Mouse (Mus musculus) CH12.LX (cell line): ENCODE data around the gene Vamp4. TPM values are rescaled to one million over a fixed set of nuclear protein-coding genes. Genes with fewer than 3 reads are reported as not detected.

Source experiments
- DNase-seq: peaks from one replicate; pipeline ENCODE4 v3.0.0-alpha.2; 2013; ENCODE audit errors: extremely low read depth
- H3K27ac ChIP-seq: 2 replicates; pipeline ENCODE4 v1.5.1; 2012; ENCODE audit warnings: low read depth, mild to moderate bottlenecking, control low read depth, moderate library complexity; ENCODE audit not compliant: insufficient read depth
- H3K27me3 ChIP-seq: replicated peaks from 2 replicates; pipeline ENCODE3; 2012; ENCODE audit warnings: inconsistent platforms
- H3K36me3 ChIP-seq, 2 experiments: replicated peaks in 1 of 2; 2 replicates each; pipeline versions ENCODE3 to v1.6.1; 2012; ENCODE audit warnings: inconsistent platforms in 1 of 2, low read length in 1 of 2, mild to moderate bottlenecking in 1 of 2, mixed read lengths in 1 of 2, moderate library complexity in 1 of 2; ENCODE audit not compliant: control insufficient read depth in 1 of 2, insufficient read depth in 1 of 2
- H3K4me1 ChIP-seq, 2 experiments: 2 replicates each; pipeline ENCODE4 v1.6.1; 2012; ENCODE audit warnings: inconsistent platforms in 1 of 2, moderate library complexity in 1 of 2; ENCODE audit not compliant: insufficient read depth in 2 of 2, control insufficient read depth in 1 of 2
- H3K4me2 ChIP-seq: 2 replicates; pipeline ENCODE4 v1.6.1; 2012; ENCODE audit warnings: low read depth, mild to moderate bottlenecking, control low read depth; ENCODE audit not compliant: poor library complexity, insufficient read depth, severe bottlenecking
- H3K4me3 ChIP-seq, 3 experiments: fragments of 150-350 bp in 1 of 3; sonication (generic) in 1 of 3; replicated peaks in 1 of 3; 2 replicates each; pipeline versions ENCODE3 to v1.5.1; 2011 to 2012; ENCODE audit warnings: low read depth in 2 of 3, low read length in 2 of 3, mild to moderate bottlenecking in 2 of 3, moderate library complexity in 2 of 3, control low read depth in 1 of 3, improper control_type of control experiment in 1 of 3, inconsistent platforms in 1 of 3, mixed read lengths in 1 of 3; ENCODE audit not compliant: poor library complexity in 1 of 3
- H3K79me2 ChIP-seq: replicated peaks from 2 replicates; pipeline ENCODE4 v1.6.1; 2012; ENCODE audit warnings: mild to moderate bottlenecking, moderate library complexity; ENCODE audit not compliant: control insufficient read depth, poor library complexity, insufficient read depth, severe bottlenecking; ENCODE audit errors: extremely low read depth
- H3K9ac ChIP-seq: 2 replicates; pipeline ENCODE4 v1.6.1; 2012; ENCODE audit warnings: low read depth, mild to moderate bottlenecking, control low read depth, moderate library complexity; ENCODE audit not compliant: insufficient read depth
- H3K9me3 ChIP-seq: replicated peaks from 2 replicates; pipeline ENCODE3; 2012; ENCODE audit warnings: low read length, inconsistent platforms, mixed read lengths
- BHLHE40 ChIP-seq: IDR thresholded peaks from 2 replicates; pipeline ENCODE4 v1.6.1; 2011; ENCODE audit warnings: mild to moderate bottlenecking, low read depth, low read length, improper control_type of control experiment
- CHD1 ChIP-seq: IDR thresholded peaks from 2 replicates; pipeline ENCODE4 v1.6.1; 2012; ENCODE audit warnings: low read depth, low read length, improper control_type of control experiment, inconsistent platforms
- CHD2 ChIP-seq: IDR thresholded peaks from 2 replicates; pipeline ENCODE4 v1.6.1; 2011; ENCODE audit warnings: low read length, improper control_type of control experiment
- E2F4 ChIP-seq: IDR thresholded peaks from 2 replicates; pipeline ENCODE4 v1.6.1; 2011; ENCODE audit warnings: low read depth, low read length, improper control_type of control experiment; ENCODE audit not compliant: insufficient replicate concordance
- ELF1 ChIP-seq: IDR thresholded peaks from 2 replicates; pipeline ENCODE4 v1.6.1; 2014; ENCODE audit warnings: low read depth, mild to moderate bottlenecking, inconsistent platforms, low read length, improper control_type of control experiment
- EP300 ChIP-seq: IDR thresholded peaks from 2 replicates; pipeline ENCODE4 v1.6.1; 2011; ENCODE audit warnings: low read length, improper control_type of control experiment
- ETS1 ChIP-seq: conservative IDR thresholded peaks from 2 replicates; pipeline ENCODE4 v1.6.1; 2012; ENCODE audit warnings: low read depth, mild to moderate bottlenecking, inconsistent platforms, low read length, improper control_type of control experiment, moderate library complexity
- GABPA ChIP-seq: IDR thresholded peaks from 2 replicates; pipeline ENCODE4 v1.6.1; 2012; ENCODE audit warnings: low read depth, low read length, improper control_type of control experiment, inconsistent platforms; ENCODE audit not compliant: insufficient replicate concordance
- IRF4 ChIP-seq: IDR thresholded peaks from 2 replicates; pipeline ENCODE4 v1.6.1; 2014; ENCODE audit warnings: low read depth, mild to moderate bottlenecking, inconsistent platforms, low read length, improper control_type of control experiment
- JUN ChIP-seq: IDR thresholded peaks from 2 replicates; pipeline ENCODE4 v1.6.1; 2011; ENCODE audit warnings: low read depth, mild to moderate bottlenecking, low read length, improper control_type of control experiment, moderate library complexity; ENCODE audit not compliant: insufficient read depth
- JUND ChIP-seq: conservative IDR thresholded peaks from 2 replicates; pipeline ENCODE4 v1.6.1; 2011; ENCODE audit warnings: low read depth, low read length, improper control_type of control experiment
- MXI1 ChIP-seq: IDR thresholded peaks from 2 replicates; pipeline ENCODE4 v1.6.1; 2011; ENCODE audit warnings: mild to moderate bottlenecking, low read depth, low read length, improper control_type of control experiment
- PAX5 ChIP-seq: IDR thresholded peaks from 2 replicates; pipeline ENCODE4 v1.6.1; 2012; ENCODE audit warnings: low read length, inconsistent platforms, mixed read lengths
- POLR2A ChIP-seq: IDR thresholded peaks from 2 replicates; pipeline ENCODE4 v1.6.1; 2011; ENCODE audit warnings: low read depth, mild to moderate bottlenecking, improper control_type of control experiment, low read length
- POLR2AphosphoS2 ChIP-seq: IDR thresholded peaks from 2 replicates; pipeline ENCODE4 v1.6.1; 2011; ENCODE audit warnings: low read depth, low read length, improper control_type of control experiment
- RCOR1 ChIP-seq: conservative IDR thresholded peaks from 2 replicates; pipeline ENCODE4 v1.6.1; 2012; ENCODE audit warnings: low read depth, mild to moderate bottlenecking, inconsistent platforms, low read length, improper control_type of control experiment
- SMC3 ChIP-seq: IDR thresholded peaks from 2 replicates; pipeline ENCODE4 v1.6.1; 2011; ENCODE audit warnings: low read depth, low read length, improper control_type of control experiment
- TCF12 ChIP-seq: IDR thresholded peaks from 2 replicates; pipeline ENCODE4 v1.6.1; 2014; ENCODE audit warnings: low read depth, mild to moderate bottlenecking, inconsistent platforms, low read length, improper control_type of control experiment
- UBTF ChIP-seq: IDR thresholded peaks from 2 replicates; pipeline ENCODE4 v1.6.1; 2012; ENCODE audit warnings: low read depth, mild to moderate bottlenecking, inconsistent platforms, low read length, improper control_type of control experiment, moderate library complexity
- USF1 ChIP-seq: IDR thresholded peaks from 2 replicates; pipeline ENCODE4 v1.6.1; 2014; ENCODE audit warnings: low read depth, mild to moderate bottlenecking, inconsistent platforms, low read length, improper control_type of control experiment
- USF2 ChIP-seq: conservative IDR thresholded peaks from 2 replicates; pipeline ENCODE4 v1.6.1; 2011; ENCODE audit warnings: low read depth, low read length, improper control_type of control experiment
- ZC3H11A ChIP-seq: IDR thresholded peaks from 2 replicates; pipeline ENCODE4 v1.6.1; 2012; ENCODE audit warnings: low read depth, mild to moderate bottlenecking, inconsistent platforms, low read length, improper control_type of control experiment
- ZMIZ1 ChIP-seq: IDR thresholded peaks from 2 replicates; pipeline ENCODE4 v1.6.1; 2012; ENCODE audit warnings: low read depth, mild to moderate bottlenecking, inconsistent platforms, low read length, improper control_type of control experiment
- dilution Hi-C: fragments of 300-500 bp; cut with MboI; formaldehyde crosslinking; loops from 2 replicates; pipeline ENCODE4 v1.14.3; 2020; ENCODE audit warnings: low sequenced_read_pairs; ENCODE audit not compliant: extremely low pct_unique_long_range_greater_than_20kb, extremely low pct_ligation_motif_present
- in situ Hi-C: fragments of 300-500 bp; cut with MboI; formaldehyde crosslinking; loops from 3 replicates; pipeline ENCODE4 v1.14.3; 2019; ENCODE audit warnings: low sequenced_read_pairs, low pct_ligation_motif_present, low pct_unique_long_range_greater_than_20kb, mixed read lengths
- polyA plus RNA-seq: library from polyadenylated mRNA; unstranded; fragments of >175 nt; gene quantifications from 2 replicates; pipeline ENCODE4 v1.2.1, GENCODE M21; 2012; ENCODE audit warnings: low read depth; ENCODE audit not compliant: insufficient read length
- total RNA-seq, 2 experiments: library from RNA; depleted of rRNA; stranded (reverse); fragments of 300-350 nt in 1 of 2; fragments of >200 nt in 1 of 2; gene quantifications; 2 replicates each; pipeline ENCODE4 v1.2.3; 2012 to 2014

The Vamp4 gene
- total and polyA plus RNA-seq, 3 experiments, result 17.9 to 38.5 (median 36.8) TPM

DNA sequence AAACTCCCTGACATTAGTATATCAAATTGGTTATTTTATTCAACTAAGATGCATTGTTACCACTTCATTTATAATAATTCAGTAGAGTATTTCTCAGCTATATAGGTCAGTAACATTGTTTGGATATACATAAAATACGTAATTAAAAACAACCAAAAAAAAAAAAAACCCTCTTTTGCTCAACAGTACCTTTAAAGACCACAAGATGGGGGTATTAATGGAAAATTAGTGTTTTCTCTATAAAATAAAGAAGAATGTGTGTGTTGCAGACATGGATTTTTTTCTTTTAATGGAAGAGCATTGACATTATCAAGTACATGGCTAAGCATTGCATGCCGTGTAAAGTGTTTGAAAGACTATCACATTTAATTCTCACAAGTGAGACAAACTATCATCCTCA, 12.6 kb downstream of the Vamp4 start (continued):
- TF ChIP-seq ZMIZ1 (no peak), USF1 (no peak)

DNA sequence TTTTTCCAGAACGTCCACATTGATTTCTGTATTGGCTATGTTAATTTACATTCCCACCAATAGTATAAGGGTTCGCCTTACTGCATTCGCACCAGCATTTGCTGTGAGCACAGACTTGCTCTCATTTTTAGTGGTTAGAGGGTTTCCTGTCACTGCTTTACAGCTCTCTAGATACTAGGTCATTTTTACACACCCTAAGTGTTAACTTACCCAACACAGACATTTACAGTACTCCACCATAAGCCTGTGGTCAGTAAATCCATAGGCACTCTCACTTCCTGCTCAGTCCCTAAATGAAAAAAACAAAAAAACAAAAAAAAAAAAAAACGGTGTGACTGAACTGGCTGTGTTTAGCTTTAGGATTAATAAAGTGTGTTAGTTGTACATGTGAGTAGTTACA, 16.0 kb downstream of the Vamp4 start:
- no peak overlapping the region for H3K4me3 ChIP-seq
- no peaks in the 10 kb centered on the region for H3K27me3 ChIP-seq
- dilution Hi-C loops, result no loop called here
- no peaks in the 10 kb centered on the region; the same call in 1 of the 2 replicates for H3K79me2 ChIP-seq
- H3K9me3 ChIP-seq, result no peaks in the 10 kb centered on the region
- DNase-seq, result no peak
- H3K27ac ChIP-seq, result no peak overlapping the region
- peaks cover 31 to 77% of the 10 kb centered on the region in 2 experiments for H3K36me3 ChIP-seq
- H3K4me1 ChIP-seq, result no peaks in the 10 kb centered on the region
- in situ Hi-C loops, result no loop called here
- H3K4me2 ChIP-seq, result no peak overlapping the region
- no peak overlapping the region for H3K9ac ChIP-seq
- TF ChIP-seq ETS1, result no peak
- TF ChIP-seq POLR2A, result no peak
- no peak for TF ChIP-seq CHD1
- TF ChIP-seq RCOR1, result no peak
- TF ChIP-seq JUND, result no peak
- TF ChIP-seq GABPA, result no peak
- TF ChIP-seq SMC3, result no peak

DNA sequence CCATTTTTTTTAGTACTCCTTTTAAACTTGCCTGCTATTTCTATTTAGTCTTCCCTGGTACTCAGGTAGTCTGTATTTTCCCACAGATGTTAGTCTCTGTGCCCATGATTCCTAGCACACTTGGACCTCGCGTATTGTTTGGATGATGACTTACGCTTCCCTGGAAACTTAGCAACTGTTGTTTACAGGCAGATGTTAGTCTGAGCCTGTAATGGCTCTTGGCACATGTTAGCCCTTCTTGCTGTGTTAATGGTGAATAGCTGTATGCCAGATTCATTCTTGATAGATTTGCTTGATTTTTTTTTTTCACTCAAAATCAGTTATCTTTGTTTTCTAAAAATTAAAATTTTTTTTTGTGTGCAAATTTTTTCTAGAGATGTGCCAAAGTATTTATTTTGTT, 18.3 kb downstream of the Vamp4 start:
- H3K4me3 ChIP-seq, result no peak overlapping the region
- TF ChIP-seq ELF1, result no peak
- no peak for TF ChIP-seq USF2
- TF ChIP-seq E2F4, result no peak
- no peak for TF ChIP-seq TCF12
- no peak for TF ChIP-seq USF1
- TF ChIP-seq CHD2, result no peak
- no peak for TF ChIP-seq POLR2AphosphoS2
- no peak for TF ChIP-seq GABPA
- no peak for TF ChIP-seq ZC3H11A
- no peak for TF ChIP-seq BHLHE40
- TF ChIP-seq EP300, result no peak
- no peak for TF ChIP-seq JUN
- no peak for TF ChIP-seq UBTF
- no peak for TF ChIP-seq PAX5
- no peak for TF ChIP-seq IRF4
- no peak for TF ChIP-seq MXI1
- no peak for TF ChIP-seq RCOR1
- no peak for TF ChIP-seq CHD1
- TF ChIP-seq POLR2A, result no peak

More for the DNA sequence above, 18.3 kb downstream of the Vamp4 start:
- H3K36me3 ChIP-seq, result peaks cover 31 to 76% of the 10 kb centered on the region in 2 experiments
- H3K4me1 ChIP-seq, result no peaks in the 10 kb centered on the region
- no peak overlapping the region for H3K4me2 ChIP-seq
- dilution Hi-C loops (no loop called here), in situ Hi-C loops (no loop called here)
- DNase-seq, result no peak
- H3K9ac ChIP-seq, result no peak overlapping the region
- H3K79me2 ChIP-seq, result no peaks in the 10 kb centered on the region; the same call in 1 of the 2 replicates
- no peak overlapping the region for H3K27ac ChIP-seq
- H3K9me3 ChIP-seq, result no peaks in the 10 kb centered on the region
- no peaks in the 10 kb centered on the region for H3K27me3 ChIP-seq
